Comparison of ENCODE assay signal across 8 mouse cellular contexts in the genomic region with DNA sequence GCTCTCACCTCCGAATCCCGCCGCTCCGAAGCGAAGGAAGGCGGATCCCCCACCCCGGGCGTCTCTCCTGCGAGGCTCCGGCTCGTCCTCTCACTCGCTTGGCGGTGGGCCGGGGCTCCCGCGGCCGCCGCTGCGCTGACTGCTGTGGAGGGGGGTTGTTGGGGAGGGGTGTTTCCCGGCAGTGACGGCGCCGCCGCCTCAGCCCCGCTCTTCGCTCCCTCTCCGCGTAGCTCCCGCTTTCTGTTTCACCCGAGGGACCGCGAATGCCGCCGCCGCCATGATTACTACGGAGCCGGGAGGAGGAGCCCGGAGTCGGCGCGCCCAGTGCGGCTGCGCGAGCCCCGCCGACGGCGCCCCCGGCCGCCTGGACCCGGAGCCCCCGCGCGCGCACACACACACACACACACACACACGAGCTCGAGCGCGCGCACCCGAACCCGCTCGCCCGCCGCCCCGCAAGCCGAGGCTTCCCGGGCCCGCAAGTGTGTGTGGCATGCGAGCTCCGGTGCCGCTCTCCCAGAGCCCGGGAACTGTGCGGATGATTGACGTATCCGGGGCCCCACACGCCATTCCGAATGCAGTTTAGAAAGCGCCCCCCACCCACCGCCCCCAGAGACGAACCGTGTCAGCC. TPM values are rescaled to one million over a fixed set of nuclear protein-coding genes. Genes with fewer than 3 reads are reported as not detected.
DNase-seq lines count a peak whose midpoint lies in the region; ATAC-seq lines count a peak whose summit lies in the region.

TSS of gene Fndc3a (minus strand) at position 294 of the 631 bp plus-strand sequence.

- peak; percentile 78 for DNase-seq in ZHBTc4 (ENCODE audit: low read depth, low spot score)
- DNase-seq in cerebellum, postnatal 36 days, result peak; percentile 70 to 76
- DNase-seq in gastrocnemius, postnatal 10 days, result peak; percentile 84
- DNase-seq in induced T-regulatory cell, adult 2 months (ENCODE audit: low read depth), result peak; percentile 91
- peak; percentile 66 to 82 for DNase-seq in left cerebral cortex, adult 8-10 months (ENCODE audit: low spot score in 2 of 2)
- DNase-seq in right cerebral cortex, adult 18-20 months, result peak; percentile 88
- DNase-seq in urinary bladder, postnatal 10 days (ENCODE audit: low spot score), result peak; percentile 52

- ATAC-seq in megakaryocyte, adult 5-6 weeks (ENCODE audit: poor library complexity, severe bottlenecking), result peak; percentile 70

RNA-seq across cellular contexts. Expression of gene Fndc3a, which starts in this region (rescaled TPM):
- total RNA-seq in gastrocnemius, postnatal 10 days (2021), result 10 to 100 TPM; 10.4 to 18.1 TPM
- total RNA-seq in left cerebral cortex, adult 8-10 months (2022), result 10 to 100 TPM; 44.5 to 51.4 (median 46.5) TPM
- 38.7 and 43.2 TPM in 2 replicates for total RNA-seq in megakaryocyte, adult 5-6 weeks (2015)
- 40.7 and 49.9 TPM in 2 replicates for total RNA-seq in megakaryocyte, adult 5-6 weeks (2017)

Comparison
In these comparisons a context has a peak if more than half of its experiments do, and no peak if none do; other contexts are left out.
1. Peak in every context shown above with its lines: DNase-seq and ATAC-seq.